Mouse (Mus musculus) myocyte (in vitro differentiated cells): Measurements from ENCODE around the gene Agap1. TPM values are rescaled to one million over a fixed set of nuclear protein-coding genes. Genes with fewer than 3 reads are reported as not detected.

Experiments used
- H3K27me3 ChIP-seq: one replicate; pipeline ENCODE4 v1.6.1; 2011; ENCODE audit not compliant: control insufficient read depth, insufficient read depth, insufficient read length
- H3K36me3 ChIP-seq: one replicate; pipeline ENCODE4 v1.6.1; 2011; ENCODE audit not compliant: control insufficient read depth, insufficient read depth
- H3K4me2 ChIP-seq: one replicate; pipeline ENCODE4 v1.6.1; 2011; ENCODE audit warnings: low read depth, control low read depth
- H3K4me3 ChIP-seq: one replicate; pipeline ENCODE4 v1.5.1; 2011; ENCODE audit warnings: mild to moderate bottlenecking, control low read depth, moderate library complexity
- H3K79me2 ChIP-seq: one replicate; pipeline ENCODE4 v1.6.1; 2011; ENCODE audit not compliant: control insufficient read depth, insufficient read depth
- H3ac ChIP-seq: one replicate; pipeline ENCODE4 v1.6.1; 2011; ENCODE audit not compliant: control insufficient read depth, insufficient read length
- CEBPB ChIP-seq: IDR thresholded peaks from 2 replicates; pipeline ENCODE4 v1.6.1; 2011; ENCODE audit warnings: mild to moderate bottlenecking, moderate library complexity; ENCODE audit not compliant: poor library complexity, insufficient read depth, severe bottlenecking
- E2F4 ChIP-seq: IDR thresholded peaks from one replicate; pipeline ENCODE4 v1.6.1; 2011; ENCODE audit warnings: mild to moderate bottlenecking, control low read depth, moderate library complexity; ENCODE audit not compliant: insufficient read depth
- MAX ChIP-seq: IDR thresholded peaks from one replicate; pipeline ENCODE4 v1.6.1; 2011; ENCODE audit warnings: low read depth, mild to moderate bottlenecking, control low read depth
- MYOD1 ChIP-seq, 3 experiments: IDR thresholded peaks; one replicate each; pipeline ENCODE4 v1.6.1; 2011; ENCODE audit warnings: control low read depth in 2 of 3, low read depth in 2 of 3, mild to moderate bottlenecking in 2 of 3, moderate library complexity in 1 of 3; ENCODE audit not compliant: insufficient read length in 2 of 3, control insufficient read depth in 1 of 3
- MYOG ChIP-seq, 3 experiments: IDR thresholded peaks; one replicate each; pipeline ENCODE4 v1.6.1; 2011; ENCODE audit warnings: control low read depth in 2 of 3, low read depth in 2 of 3, mild to moderate bottlenecking in 2 of 3; ENCODE audit not compliant: insufficient read length in 2 of 3, control insufficient read depth in 1 of 3, insufficient read depth in 1 of 3
- POLR2A ChIP-seq: IDR thresholded peaks from one replicate; pipeline ENCODE4 v1.6.1; 2011; ENCODE audit warnings: low read depth, mild to moderate bottlenecking, control low read depth, moderate library complexity; ENCODE audit not compliant: insufficient read length
- POLR2AphosphoS2 ChIP-seq: IDR thresholded peaks from one replicate; pipeline ENCODE4 v1.6.1; 2011; ENCODE audit warnings: low read depth, control low read depth; ENCODE audit not compliant: insufficient read length
- REST ChIP-seq: IDR thresholded peaks from one replicate; pipeline ENCODE4 v1.6.1; 2011; ENCODE audit warnings: mild to moderate bottlenecking, control low read depth, moderate library complexity; ENCODE audit not compliant: insufficient read depth, insufficient read length
- SRF ChIP-seq: IDR thresholded peaks from one replicate; pipeline ENCODE4 v1.6.1; 2011; ENCODE audit warnings: low read depth; ENCODE audit not compliant: control insufficient read depth, insufficient read length
- TCF12 ChIP-seq: IDR thresholded peaks from one replicate; pipeline ENCODE4 v1.6.1; 2011; ENCODE audit warnings: mild to moderate bottlenecking, control low read depth; ENCODE audit not compliant: poor library complexity, insufficient read depth, severe bottlenecking
- TCF3 ChIP-seq: IDR thresholded peaks from one replicate; pipeline ENCODE4 v1.6.1; 2011; ENCODE audit warnings: low read depth, control low read depth; ENCODE audit not compliant: insufficient read length
- USF1 ChIP-seq: IDR thresholded peaks from one replicate; pipeline ENCODE4 v1.6.1; 2011; ENCODE audit warnings: low read depth, mild to moderate bottlenecking, control low read depth, moderate library complexity
- polyA plus RNA-seq: library from polyadenylated mRNA; unstranded; fragments of >200 nt; fragmentation: generic; extraction: Trizol; gene quantifications from one replicate; pipeline ENCODE4 v1.2.1, GENCODE M21; 2012; ENCODE audit warnings: missing spikeins

The Agap1 gene
- polyA plus RNA-seq, 1 experiment: 48.9 TPM

DNA sequence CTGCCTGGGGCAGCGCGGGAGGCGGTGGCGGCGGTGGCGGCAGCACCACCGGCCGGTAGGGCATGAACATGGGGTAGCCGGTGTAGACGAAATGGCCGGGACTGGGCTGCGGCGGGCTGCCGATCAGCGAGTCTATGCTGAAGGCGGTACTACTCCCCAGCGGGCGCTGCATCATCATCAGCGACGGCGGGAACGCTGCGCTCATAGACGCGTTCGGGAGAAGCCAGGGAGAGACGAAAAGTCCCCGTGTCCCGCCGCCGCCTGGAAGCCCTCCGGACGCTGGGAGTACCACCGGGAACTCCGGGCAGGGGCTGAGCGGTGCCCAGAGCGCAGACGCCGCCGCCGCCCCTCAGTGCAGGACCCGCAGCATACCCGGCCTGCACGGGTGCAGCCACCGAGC lies 475.9 kb downstream of the Agap1 start:
- Histone ChIP-seq H3K4me2 (peak overlapping the region; percentile 12), H3K36me3 (no peaks in the 10 kb centered on the region), H3K4me3 (no peak overlapping the region), H3ac (no peak overlapping the region), H3K27me3 (peaks cover 72% of the 10 kb centered on the region), H3K79me2 (no peaks in the 10 kb centered on the region)
- TF ChIP-seq TCF12 (no peak), POLR2A (no peak), MAX (no peak), TCF3 (no peak)

DNA sequence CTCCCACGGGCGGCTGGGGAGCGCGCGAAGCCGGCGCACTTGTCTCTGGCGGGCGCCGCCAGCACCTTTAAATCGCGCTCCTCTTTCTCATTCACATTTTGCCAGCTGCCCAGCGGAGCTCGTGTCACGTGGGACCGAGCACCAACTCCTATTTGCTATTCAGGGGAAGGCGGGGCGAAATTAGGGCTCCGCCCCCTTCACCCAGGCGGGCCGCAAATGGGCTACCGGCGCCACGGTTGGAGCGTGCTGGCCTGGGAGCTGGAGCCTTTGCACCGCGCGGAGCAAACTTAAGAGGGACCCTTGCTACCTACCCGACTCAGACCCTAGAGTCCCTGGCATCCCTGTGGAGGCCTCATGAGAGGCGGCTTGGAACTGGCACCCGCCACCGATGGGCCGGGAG lies 476.5 kb downstream of the Agap1 start, which contains the start of gene Gbx2:
TSS of gene Gbx2 (minus strand) at position 60 of the 400 bp plus-strand sequence.
- Histone ChIP-seq H3K27me3 (peaks cover 78% of the 10 kb centered on the region), H3K36me3 (no peaks in the 10 kb centered on the region), H3K4me2 (peak within 1 kb of the TSS; percentile 12), H3K79me2 (no peaks in the 10 kb centered on the region), H3K4me3 (no peak within 1 kb of the TSS), H3ac (no peak within 1 kb of the TSS)
- TF ChIP-seq MYOD1 (IDR thresholded peaks at IDR 0.05; ENCODE audit: control insufficient read depth in 1 of 3, insufficient read length in 2 of 3, low read depth in 2 of 3) (no peak), USF1 (peak; percentile 53)

DNA sequence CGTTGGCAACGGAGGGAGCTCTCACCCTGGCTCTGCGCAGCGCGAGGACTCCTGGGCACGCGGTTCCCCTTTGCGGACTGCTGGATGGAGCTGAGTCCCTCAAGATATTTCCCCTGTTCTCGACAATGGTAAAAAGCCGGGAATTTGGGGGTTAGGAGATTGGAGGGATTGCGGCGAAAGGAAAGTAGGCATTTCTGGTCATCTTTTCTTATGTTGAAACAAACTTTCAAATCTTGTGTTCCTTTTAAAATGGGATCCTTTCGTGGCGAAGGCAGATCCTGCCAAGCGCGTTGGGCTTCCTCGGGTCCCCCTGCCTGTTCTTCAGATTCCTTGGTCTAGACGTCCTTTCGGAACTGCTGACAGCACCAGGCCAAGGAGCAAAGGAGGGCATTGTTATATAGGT lies 477.4 kb downstream of the Agap1 start:
- peaks cover 82% of the 10 kb centered on the region for H3K27me3 ChIP-seq
- H3K4me2 ChIP-seq: no peak overlapping the region
- TF ChIP-seq E2F4 (no peak), POLR2AphosphoS2 (no peak), USF1 (no peak), MYOD1 (IDR thresholded peaks at IDR 0.05; ENCODE audit: control insufficient read depth in 1 of 3, insufficient read length in 2 of 3, low read depth in 2 of 3) (no peak), MAX (no peak), MYOG (IDR thresholded peaks at IDR 0.05; ENCODE audit: control insufficient read depth in 1 of 3, insufficient read depth in 1 of 3, insufficient read length in 2 of 3, low read depth in 2 of 3) (no peak), CEBPB (no peak), TCF12 (no peak), TCF3 (no peak), SRF (no peak), REST (no peak), POLR2A (no peak)
- no peak overlapping the region for H3ac ChIP-seq
- H3K4me3 ChIP-seq: no peak overlapping the region
- H3K79me2 ChIP-seq: no peaks in the 10 kb centered on the region
- H3K36me3 ChIP-seq: no peaks in the 10 kb centered on the region

DNA sequence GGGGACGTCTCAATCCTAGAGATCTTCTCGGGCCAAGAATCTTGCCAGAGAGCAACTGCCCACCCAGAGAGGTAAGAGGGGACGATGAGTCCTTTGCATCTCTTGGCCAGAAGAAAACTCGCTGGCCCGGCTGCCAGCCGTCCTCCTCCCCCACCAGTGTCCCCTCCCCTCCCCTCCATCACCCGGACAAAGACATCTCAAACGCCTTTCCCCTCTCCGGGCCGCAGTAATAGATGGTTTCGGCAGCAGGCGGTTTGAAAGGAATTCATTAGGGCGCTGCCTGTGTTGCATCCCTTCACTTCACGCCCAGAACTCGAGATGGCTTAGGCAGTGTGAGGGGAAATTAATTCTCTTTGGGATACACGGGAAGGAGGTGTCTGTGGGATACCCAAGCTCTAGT lies 478.0 kb downstream of the Agap1 start:
- no peak for TF ChIP-seq POLR2A
- TF ChIP-seq MAX: no peak
- no peak for TF ChIP-seq SRF
- no peak for TF ChIP-seq USF1
- no peak for TF ChIP-seq REST
- TF ChIP-seq E2F4: no peak
- no peak for TF ChIP-seq MYOG (IDR thresholded peaks at IDR 0.05; ENCODE audit: control insufficient read depth in 1 of 3, insufficient read depth in 1 of 3, insufficient read length in 2 of 3, low read depth in 2 of 3)
- no peak for TF ChIP-seq POLR2AphosphoS2
- no peak for TF ChIP-seq CEBPB
- no peak for TF ChIP-seq TCF3
- no peak for TF ChIP-seq TCF12
- no peak for TF ChIP-seq MYOD1 (IDR thresholded peaks at IDR 0.05; ENCODE audit: control insufficient read depth in 1 of 3, insufficient read length in 2 of 3, low read depth in 2 of 3)
- Histone ChIP-seq H3K36me3 (no peaks in the 10 kb centered on the region), H3K79me2 (no peaks in the 10 kb centered on the region), H3K4me2 (no peak overlapping the region), H3ac (no peak overlapping the region), H3K27me3 (peaks cover 80% of the 10 kb centered on the region), H3K4me3 (no peak overlapping the region)

DNA sequence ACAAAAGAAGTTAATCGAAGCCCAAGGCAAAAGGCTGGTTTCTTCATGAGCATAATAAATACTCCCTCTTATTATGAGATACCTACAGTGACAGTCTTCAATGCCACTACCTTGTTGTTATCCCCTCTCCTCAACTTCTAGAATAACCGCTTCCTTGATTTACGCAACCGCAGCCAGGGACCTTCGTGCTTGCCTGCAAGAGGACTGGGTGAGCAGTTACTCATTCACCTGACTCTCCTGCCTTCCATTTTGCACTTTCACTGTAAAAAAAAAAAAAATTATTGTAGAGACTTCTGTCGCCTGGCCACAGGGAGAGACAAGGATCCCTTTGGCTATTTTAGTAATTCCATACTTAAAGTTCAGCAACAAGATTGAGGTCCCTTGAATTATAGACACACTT lies 478.4 kb downstream of the Agap1 start:
- Histone ChIP-seq H3K36me3 (no peaks in the 10 kb centered on the region), H3ac (no peak overlapping the region), H3K27me3 (peaks cover 85% of the 10 kb centered on the region), H3K4me2 (no peak overlapping the region), H3K4me3 (no peak overlapping the region), H3K79me2 (no peaks in the 10 kb centered on the region)
- TF ChIP-seq REST (no peak), USF1 (no peak), MAX (no peak), SRF (no peak), E2F4 (no peak), TCF3 (no peak)
